Mouse (Mus musculus): ENCODE measurements around the gene Tctex1d2.
"Not testable (repeated sequence)": the region's sequence is repeated elsewhere in the genome, so short reads cannot be mapped to it uniquely, and the experiment has no call there.

Gene Tctex1d2

DNA sequence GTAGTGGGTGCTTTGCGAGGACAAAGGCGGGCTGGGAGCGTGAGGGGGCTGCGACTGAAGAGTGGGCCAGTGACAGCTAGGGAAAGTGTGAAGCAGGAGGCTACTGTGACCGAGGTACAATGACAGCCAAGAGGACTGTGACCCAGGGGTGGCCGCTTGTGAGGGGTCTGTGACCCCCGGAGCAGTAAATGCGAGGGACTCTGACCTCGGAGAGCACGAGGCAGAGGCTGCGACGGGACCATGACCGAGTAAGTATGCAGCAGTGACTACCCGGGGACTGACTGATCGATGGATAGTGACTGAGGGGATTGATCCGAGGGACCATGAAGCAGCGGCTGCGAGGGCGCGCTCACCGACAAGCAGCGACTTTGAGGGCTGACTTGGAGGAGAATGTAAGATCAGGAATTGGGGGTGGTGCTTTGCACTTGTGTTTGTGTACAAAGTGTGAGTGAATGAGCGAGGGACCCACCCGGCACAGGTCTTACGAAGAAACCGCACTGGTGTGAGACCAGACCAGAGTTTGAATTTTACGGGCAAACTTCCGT, 11.6 kb downstream of the Tctex1d2 start:
- no peak for DNase-seq (ENCODE audit: low spot score in 2 of 2)

DNA sequence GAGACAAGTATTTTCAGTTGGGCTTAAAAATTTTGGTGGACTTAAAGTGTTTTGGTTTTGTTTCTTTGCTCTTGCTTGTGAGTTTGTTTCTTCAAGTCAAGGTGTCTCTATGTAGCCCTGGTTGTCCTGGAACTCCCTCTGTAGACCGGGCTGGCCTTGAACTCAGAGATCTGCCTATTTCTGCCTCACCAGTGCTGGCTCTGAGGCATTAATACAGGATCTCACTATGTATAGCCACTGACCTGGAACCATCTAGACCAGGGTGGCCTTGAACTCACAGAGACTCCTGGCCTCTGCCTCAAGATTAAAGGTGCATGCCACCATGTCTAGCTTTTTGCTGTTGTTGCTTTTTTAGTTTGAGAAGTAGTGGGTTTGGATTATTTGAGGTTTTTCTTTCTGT, 12.4 kb downstream of the Tctex1d2 start:
- no peak for DNase-seq (ENCODE audit: low spot score in 2 of 2)

DNA sequence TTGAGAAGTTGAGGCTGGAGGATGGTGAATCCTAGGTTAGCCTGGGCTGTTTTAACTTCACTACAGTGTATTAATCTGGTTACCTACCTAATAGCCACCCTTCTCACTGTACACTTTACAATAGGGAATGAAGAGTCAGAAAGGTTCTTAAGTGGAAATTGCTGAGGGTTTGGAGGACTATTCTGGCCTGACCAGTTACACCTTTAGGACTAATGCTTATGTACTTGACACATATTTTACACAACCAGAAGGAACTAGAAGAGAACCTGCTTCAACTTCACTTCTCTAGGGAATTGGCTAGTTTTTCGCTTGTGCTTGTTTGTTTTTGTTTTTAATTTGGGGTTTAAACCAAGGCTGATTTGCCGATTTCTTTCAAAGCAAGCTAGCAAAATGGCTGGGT, 13.6 kb downstream of the Tctex1d2 start:
- DNase-seq (ENCODE audit: low spot score in 2 of 2): no peak

DNA sequence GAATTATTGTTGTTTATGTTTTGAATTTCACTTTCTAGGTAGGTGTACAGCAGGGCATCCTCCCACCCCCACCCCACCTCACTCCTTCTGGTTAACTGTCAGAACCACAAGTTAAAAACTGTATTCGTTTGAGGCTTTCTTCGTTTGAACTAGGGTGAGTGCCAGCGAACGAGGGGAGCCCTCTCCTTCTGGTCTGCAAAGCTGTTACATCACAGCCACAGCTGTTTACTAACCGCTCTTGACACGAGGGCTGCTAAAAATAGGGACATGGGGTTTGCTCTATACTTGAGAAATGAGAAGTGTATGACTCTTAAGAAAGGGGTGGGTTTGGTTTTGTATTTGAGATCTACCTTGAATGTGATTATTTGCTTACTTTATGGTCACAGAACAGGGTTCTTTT, 14.6 kb downstream of the Tctex1d2 start:
- no peak for DNase-seq (ENCODE audit: low spot score in 2 of 2)

DNA sequence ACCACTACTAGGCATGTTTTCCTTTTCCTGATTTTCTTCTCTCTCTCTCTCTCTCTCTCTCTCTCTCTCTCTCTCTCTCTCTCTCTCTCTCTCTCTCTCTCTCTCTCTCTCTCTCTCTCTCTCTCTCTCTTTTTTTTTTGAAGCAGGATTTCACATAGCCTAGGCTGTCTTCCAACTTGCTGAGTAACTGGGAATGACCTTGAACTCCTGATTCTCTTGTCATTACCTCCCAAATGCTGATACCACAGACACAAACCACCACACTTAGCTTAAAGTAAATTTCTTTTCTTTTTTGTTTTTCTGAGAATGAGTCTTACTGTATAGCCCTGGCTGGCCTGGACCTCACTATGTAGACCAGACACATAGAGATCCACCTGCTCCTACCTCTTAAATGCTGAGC, 15.2 kb downstream of the Tctex1d2 start:
- DNase-seq (ENCODE audit: low spot score in 2 of 2): no peak

DNA sequence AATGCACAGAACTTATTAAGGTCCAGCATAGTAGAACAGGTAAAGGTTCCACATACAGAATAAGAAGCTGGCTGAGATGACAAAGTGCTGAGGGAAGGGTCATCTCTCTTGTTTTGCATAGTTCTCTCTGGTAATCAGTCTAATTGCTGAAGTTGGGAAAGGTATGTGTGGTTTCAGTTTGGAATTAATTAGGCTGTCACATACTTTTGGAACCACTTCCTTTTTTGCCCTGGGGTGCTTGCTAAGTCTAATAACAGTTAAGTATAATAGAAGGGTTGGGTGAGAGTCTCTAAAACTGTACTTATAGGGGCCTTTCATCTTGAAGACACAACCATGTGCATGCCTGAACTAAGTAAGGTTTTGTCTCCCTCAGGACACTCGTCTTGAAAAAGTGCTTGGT, 17.2 kb downstream of the Tctex1d2 start:
- DNase-seq (ENCODE audit: low spot score in 2 of 2): no peak

DNA sequence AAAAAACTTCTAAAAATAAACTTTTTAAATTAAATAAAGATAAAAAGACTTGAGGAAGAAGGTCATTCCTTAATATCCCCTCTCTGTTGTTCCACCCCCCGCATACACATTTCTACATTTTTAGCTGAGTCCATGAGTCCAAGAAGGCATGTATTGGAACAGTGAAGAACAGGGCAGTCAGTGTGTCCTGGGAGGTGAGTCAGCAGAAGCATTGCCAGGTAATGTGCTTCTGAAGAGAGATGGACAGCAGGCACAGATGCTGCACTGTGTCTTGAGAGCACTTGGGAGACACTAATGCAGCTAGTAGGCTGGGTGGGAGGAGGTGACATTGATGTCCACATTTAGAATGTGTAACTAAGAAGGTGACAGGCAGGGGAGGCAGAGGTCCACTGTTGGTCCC, 17.8 kb downstream of the Tctex1d2 start:
- no peak for DNase-seq (ENCODE audit: low spot score in 2 of 2)

DNA sequence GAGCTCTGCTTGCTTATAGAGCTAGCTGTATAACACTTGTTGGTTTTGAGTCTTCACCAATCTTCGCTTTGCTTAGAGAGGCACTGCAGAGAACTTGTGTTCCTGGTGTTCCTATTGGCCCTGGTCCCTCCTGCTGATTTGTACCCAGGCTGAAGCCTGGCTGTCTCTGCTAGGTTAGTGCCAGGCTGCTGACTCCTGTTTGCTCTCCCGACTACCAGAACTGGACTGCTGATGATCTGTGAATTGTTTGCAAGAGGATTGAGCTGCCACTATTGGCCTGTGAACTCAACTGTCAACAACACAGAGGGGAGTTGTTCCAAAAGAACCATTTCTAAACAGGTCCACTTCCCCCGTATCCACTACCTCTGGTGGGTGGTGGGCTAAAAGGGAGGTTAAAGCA, 21.9 kb downstream of the Tctex1d2 start:
- no peak for DNase-seq (ENCODE audit: low spot score in 2 of 2)

DNA sequence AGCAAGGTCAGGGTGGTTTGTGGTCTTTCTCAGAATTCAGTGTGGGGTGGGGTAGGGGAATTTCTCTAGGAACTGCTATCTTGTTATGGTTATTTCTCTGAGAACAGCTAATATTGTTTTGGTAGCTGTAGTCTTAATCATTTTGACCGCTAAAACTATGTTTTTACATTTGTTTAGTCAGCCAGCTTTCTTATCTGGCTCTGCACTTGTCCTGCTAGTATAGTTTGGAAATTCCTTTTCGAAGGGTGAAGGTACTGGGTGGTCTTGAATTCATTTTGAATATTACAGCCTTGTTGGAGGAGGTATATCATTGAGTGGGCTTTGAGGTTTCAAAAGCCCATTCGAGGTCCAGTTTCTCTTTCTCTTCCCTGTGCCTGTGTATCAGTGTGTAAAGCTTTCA, 25.1 kb downstream of the Tctex1d2 start:
- not testable (repeated sequence) for DNase-seq (ENCODE audit: low spot score in 2 of 2)

DNA sequence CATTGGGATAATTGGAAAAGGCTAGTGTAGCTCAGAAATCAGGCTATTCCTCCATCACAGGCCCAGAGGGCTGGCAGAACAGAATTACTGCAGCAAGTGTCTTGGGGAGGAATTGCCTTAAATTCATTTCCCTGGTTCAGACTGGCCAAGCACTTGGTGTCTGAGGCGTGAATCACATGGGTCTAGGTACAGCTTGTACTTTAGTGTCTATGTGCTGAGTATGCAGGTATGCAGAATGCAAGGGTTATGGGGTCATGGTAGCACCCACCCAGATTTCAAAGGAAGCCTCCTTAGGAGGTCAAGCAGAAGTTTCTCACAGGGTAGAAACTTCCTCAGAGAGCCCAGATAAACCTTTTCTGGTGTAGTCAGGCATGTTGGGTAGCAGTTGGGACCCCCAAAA, 26.1 kb downstream of the Tctex1d2 start:
- no peak for DNase-seq (ENCODE audit: low spot score in 2 of 2)

DNA sequence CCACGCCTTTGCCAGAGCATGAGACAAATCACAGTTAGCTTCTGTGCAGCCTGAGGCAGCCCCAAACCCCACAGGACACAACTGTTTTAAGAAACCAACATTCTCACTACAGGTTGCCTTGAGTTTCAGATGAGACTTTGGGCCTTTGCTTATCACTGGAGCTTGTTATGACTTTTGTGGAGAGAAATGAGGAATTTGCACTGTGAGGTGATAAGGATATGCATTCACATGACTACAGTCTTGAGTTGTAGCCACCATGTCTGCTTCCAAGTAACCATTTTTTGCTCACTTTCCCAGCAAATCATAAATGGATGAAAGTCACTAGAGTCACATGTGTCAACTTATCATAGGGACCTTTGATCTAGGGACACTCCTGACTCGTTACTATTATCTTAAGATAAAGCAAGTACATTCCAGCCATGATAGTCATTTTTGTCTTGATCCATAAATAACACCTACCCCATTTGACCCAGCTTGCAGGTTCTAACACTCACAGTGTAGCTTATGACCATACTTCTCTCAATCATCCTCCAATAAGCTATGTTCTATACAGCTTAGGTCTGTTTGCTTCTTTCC, 27.1 kb downstream of the Tctex1d2 start:
- no peak for DNase-seq (ENCODE audit: low spot score in 2 of 2)

DNA sequence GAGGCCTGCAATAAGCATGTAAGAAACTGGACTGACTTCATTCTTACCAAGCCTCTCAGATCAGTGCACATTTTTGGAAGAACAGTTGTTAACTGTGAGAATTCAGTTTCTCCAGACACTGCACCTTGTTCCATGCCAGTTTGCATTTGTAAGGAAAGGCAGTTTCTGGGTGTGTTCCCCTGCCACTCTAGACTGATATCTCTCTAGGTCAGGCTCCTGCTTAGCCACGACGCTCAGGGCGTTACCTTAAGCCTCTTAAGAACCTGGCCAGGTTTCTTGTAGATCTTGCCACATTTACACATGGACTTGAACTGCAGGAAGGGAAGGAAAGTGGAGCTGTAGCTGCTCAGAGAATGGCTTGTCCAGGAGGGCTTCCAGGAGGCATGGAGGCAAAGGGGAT, 30.2 kb downstream of the Tctex1d2 start:
- no peak for DNase-seq (ENCODE audit: low spot score in 2 of 2)

DNA sequence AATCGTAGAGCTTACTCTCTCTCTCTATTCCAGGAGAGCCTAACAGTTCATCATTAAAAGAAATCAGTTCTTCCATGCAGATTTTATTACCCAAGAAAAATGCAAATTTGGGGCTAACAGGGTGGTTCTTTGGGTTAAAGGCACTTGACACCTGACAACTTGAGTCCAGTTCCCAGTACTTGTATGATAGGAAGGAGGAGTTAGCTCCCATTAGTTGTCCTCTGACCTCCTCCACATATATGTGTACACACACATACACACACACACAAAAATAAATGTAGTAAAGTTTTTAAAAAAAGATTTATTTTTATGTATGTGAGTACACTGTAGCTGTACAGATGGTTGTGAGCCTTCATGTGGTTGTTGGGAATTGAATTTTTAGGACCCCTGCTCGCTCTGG, 30.6 kb downstream of the Tctex1d2 start:
- DNase-seq (ENCODE audit: low spot score in 2 of 2): no peak

DNA sequence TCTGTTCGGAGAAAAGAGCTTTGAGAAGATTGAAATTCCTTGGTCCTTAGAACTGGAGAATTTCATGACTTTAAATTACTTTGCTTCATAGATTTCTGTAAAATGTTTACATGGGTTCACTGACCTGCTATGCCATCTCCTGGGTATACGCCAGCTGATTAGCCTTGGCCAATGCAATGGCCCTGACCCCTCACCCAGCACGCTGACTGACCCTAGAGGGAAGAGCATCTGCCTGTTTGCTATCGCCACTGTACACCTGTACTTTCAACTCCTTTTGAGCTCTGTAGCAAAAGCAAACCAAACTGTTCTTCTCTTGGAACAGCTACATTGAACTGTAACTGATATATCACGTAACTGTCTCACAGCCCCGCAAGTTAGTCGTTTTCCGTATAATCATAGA, 33.6 kb downstream of the Tctex1d2 start:
- DNase-seq (ENCODE audit: low spot score in 2 of 2): no peak

DNA sequence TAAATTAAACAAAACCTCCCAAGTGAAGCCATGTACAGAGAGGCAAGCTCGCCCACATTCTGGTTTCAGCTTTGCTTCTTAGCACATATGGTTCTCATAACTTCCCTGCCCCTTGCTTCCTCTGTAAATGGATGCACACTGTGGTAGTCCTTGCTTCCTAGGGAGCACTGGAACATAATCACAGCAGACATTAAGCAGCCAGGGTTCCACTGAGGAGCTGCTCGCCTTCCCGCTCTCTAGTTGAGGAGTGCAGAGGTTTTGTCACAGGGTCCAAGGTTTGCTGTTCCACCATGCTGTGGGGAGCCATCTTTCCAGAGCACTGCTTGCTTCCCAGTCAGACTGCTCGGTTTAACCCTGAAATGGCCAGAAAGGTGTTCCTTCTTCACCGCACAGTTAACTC, 35.1 kb downstream of the Tctex1d2 start:
- DNase-seq (ENCODE audit: low spot score in 2 of 2): no peak

DNA sequence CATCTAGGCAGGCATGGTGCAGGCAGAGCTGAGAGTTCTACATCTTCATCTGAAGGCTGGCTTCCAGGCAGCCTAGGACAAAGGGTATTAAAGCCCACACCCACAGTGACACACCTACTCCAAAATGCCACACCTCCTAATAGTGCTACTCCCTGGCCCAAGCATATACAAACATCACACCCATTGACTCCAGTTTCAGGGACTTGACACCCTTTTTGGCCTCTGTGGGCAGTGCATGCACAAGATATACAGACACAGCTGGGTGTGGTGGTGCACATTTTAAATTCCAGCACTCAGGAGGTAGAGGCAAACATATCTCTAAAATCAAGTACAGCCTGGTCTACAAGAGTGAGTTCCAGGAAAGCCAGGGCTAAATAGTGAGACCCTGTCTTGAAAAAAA, 36.6 kb downstream of the Tctex1d2 start:
- DNase-seq (ENCODE audit: low spot score in 2 of 2): no peak

DNA sequence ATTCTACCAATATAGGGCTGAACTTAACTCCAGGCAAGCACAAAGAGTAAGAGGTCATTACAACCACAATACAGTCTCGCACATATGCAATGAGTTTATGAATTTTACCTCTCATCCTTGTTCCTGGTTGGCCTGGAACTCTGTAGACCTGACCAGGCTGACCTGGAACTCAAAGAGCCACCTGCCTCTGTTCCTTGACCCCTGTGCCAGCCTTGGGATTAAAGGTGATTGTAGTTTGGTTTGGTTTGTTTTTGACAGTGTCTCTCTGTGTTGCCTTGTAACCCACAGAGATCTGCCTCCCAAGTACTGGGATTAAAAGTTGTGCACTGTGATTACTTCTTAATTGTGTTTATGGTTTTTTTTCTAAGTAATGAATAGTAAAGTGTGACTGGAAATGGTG, 37.3 kb downstream of the Tctex1d2 start:
- no peak for DNase-seq (ENCODE audit: low spot score in 2 of 2)

DNA sequence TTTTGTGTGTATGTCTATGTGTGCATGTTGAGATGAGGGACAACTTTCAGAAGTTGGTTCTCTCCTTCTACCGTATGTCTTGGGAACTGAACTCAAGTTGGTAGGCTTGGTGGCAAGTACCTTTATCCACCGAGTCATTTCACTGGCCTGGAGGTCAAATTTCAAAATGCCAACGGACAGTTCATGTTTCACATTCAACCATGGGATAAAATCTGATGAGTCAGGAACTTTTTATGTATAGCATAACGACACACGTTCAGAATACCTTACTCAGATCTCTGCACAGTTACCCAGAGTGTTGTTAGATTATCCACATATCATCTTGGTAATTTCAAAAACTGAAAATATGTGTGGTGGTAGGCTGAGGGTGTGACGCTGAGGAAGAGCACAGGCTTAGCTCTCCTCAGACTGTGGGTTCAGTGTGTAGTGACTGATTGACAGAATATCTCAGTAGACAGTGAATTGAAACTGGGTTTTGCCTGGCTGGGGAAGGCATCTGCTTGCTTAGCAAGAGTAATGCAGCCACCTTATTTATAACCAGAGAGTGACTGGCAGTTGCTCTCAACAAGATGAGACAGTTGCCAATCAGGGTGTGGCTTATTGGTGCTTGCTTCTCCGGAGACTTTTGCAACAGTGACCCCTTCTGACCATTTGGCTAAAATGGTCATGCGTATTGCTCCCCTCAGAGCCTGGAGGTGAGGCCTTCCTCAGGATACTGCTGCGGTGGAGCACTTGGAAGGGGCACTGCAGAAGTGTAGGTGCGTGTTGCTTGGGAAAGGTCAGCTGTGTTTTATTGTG, 38.3 kb downstream of the Tctex1d2 start:
- no peak for DNase-seq (ENCODE audit: low spot score in 2 of 2)

DNA sequence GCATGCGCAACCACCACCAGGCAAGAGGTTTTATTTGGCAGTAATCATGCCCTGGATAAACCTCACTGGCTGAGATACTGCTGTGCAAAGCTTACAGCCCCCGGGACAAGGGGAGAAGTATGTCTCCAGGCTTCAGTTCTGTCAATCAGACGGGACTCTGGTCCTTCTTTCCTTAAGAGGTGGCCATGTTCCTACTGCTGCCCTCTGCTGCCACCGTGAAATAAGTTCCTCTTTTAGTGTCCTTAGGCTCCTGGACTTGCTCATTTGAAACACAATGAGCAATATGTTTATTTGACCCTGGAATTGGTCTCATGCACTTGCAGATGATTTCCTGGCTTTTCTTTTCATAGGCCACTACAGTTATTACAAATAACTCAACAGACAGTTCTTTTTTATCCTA, 41.0 kb downstream of the Tctex1d2 start:
- DNase-seq (ENCODE audit: low spot score in 2 of 2): no peak

DNA sequence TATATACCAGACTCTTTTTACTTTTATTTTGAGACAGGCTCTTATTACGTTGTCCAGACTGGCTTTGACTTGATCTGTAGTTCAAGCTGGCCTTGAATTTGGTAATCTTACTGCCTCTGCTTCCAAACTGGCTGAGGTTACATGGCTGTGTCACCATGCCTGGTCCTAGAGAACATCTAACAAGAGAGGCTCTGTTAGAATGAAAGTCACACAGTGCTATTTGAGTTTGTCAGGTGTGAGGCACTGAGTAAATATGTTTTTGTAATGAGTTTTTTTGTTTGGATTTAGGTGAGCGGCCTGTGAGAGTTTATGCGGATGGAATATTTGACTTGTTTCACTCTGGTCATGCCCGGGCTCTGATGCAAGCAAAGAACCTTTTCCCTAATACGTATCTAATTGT, 42.2 kb downstream of the Tctex1d2 start:
- DNase-seq (ENCODE audit: low spot score in 2 of 2): no peak

DNA sequence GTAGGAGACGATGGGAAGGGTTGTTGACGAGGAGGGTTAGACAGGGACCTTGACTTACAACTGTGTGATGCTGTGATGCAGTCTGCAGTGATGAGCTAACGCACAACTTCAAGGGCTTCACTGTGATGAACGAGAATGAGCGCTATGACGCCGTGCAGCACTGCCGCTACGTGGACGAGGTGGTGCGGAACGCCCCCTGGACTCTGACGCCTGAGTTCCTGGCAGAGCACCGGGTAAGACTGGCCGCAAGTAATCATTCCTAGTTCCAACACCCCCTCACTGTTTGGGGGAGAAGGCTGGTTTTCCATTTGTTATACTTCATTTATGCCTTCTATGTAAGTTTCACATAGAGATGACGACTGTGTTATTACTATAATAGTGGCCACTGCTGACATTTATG, 43.4 kb downstream of the Tctex1d2 start:
- DNase-seq (ENCODE audit: low spot score in 2 of 2): no peak

DNA sequence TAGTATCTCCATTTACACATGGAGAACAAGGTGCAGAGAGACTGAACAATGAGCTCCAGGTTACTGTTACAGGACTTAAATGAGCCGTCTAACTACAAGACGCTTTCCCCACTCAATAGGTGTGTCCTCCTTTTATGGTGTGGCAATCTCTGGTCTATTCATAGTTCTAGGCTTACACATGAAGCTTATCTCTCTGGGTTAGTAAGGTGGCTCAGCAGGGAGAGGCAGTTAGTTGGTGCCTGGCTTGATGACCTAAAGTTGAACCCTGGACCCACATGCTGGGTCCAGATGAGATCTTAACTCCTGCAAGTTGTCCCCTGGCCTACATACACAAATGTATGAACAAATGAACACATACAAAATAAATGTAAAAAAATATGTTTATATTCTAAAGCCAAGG, 43.9 kb downstream of the Tctex1d2 start:
- no peak for DNase-seq (ENCODE audit: low spot score in 2 of 2)

DNA sequence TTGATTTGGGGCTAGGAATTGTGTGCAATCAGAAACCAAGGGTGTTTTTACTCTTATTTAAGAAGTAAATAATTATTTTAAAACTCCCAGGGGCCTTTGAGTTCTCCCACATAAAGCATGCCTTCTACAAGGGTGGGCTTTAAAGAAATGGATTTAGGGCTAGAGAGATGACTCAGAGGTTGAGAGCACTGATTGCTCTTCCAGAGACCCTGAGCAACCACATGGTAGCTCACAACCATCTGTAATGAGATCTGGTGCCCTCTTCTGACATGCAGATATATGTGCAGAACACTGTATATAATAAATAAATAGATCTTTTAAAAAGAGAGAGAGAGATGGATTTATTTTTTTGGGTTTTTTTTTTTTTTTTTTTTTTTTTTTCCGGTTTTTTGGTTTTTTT, 45.4 kb downstream of the Tctex1d2 start:
- DNase-seq (ENCODE audit: low spot score in 2 of 2): no peak

DNA sequence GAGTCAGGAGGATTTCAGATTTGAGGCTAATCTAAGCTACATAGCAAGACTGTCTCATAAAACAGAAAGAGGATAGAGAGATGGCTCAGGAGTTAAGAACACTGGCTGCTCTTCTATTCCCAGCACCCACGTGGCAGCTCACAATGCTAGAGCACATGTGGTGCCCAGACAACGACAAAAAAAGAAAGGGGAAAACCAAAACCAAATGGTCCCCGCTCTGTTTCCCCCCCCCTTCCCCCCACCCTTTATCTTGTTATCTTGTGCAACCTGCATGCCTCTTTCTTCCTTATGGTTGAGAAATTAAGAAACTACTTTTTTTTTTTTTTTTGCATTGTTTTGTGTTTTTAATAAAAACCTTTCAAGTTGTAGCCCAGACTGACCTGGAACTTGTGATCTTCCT, 49.0 kb downstream of the Tctex1d2 start:
- DNase-seq (ENCODE audit: low spot score in 2 of 2): no peak

Measured in urinary bladder, postnatal 4 days (tissue).